Mouse (Mus musculus): ENCODE measurements at regions not wholly inside any gene's neighbourhood (a gene's known extent, or its start where the extent isn't known, plus 50 kb on each side); places are given as distances from the start of the nearest gene placed in this dataset.

GRCm38 (mm10) chr5:64749415-64750166 lies 53.6 kb upstream of the Klf3 start:
- no peak for DNase-seq

DNA sequence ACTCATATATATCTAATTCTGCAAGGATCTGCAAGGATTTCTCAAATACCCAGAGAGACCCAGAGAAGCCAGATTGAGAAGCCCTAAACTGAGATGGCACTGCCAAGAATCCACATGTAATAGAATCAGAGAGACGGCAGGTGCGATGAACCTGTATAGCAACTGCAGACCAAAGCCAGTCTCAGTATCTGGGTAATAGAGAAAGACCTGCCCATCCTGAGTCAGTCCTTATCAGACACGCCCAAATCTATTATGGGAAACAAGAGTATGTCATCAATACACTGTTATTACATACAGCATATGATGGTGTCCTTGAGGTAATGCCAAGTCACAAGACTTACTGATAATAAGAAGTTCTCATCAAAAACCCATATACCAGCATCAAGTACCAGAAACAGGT lies 52.8 kb upstream of the Klf3 start:
- DNase-seq, result no peak

- no peak for DNase-seq
Observed at GRCm38 (mm10) chr5:64750976-64751656, 52.1 kb upstream of the Klf3 start.

DNA sequence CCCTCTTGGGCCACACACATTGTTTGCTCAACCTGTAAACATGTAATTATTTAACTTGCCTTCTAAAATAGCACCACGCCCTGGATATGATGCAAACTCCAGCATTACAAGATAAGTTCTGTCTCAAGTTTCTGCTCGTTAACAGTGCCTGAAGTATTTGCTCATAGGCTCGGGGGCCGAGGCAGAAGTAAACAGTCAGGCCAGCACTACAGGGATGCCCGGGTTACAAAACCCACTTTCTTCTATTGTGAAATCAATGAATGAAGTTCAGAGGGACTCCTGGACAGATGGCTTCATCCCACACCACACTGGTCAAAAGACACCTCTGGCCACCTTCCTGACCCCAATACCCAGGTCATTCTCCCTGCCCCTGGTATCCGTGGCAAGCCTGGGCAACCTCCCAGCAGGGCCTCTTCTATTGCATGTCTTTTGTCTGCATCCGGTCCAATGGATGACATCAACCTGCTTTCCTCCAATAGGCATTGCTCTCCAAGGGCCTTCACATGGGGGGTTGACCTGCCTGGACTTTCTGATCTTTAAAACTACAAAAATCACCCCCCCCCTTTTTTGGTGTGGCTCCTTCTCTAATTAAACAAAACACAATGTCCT lies 49.9 kb upstream of the Klf3 start:
- no peak for DNase-seq

Data from cerebellum, postnatal 36 days (tissue).